Mouse (Mus musculus): ENCODE data around the gene Trcg1. TPM values are rescaled to one million over a fixed set of nuclear protein-coding genes. Genes with fewer than 3 reads are reported as not detected.
A peak's percentile ranks its signal among the peaks of the same experiment; 100 is the strongest.

Gene Trcg1
- total and polyA plus RNA-seq, 3 experiments, result not detected

DNA sequence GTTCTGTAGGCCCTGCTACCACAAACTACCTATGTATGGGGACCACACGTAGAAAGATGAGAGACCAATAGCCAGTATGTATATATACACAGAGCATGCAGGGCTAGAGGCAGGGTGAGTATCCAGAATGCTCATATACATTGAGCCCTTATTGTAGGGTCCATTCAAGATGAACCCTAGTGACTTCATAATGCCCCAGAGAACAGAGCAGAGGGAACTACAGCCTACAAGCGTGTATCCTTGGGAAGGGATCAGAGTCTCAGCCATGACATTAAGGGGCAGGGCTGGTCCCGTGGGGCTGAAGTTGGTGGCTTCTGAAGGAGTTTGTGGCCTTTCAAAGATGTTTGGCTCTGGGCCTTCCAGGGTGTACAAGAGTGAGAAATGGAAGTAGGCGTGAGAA, 13.7 kb downstream of the Trcg1 start:
- Histone ChIP-seq H3K4me3 (ENCODE audit: control insufficient read depth in 1 of 2, insufficient read depth in 1 of 2, low read depth in 2 of 2, low read length in 2 of 2) (no peak overlapping the region), H3K9me3 (replicated peaks; ENCODE audit: insufficient read depth, low read length) (no peaks in the 10 kb centered on the region), H3K9ac (ENCODE audit: control insufficient read depth, low read depth, low read length, poor library complexity, severe bottlenecking) (no peak overlapping the region), H3K4me1 (ENCODE audit: control insufficient read depth in 1 of 2, insufficient read depth in 2 of 2, low read length in 2 of 2) (peaks cover 9 to 46% of the 10 kb centered on the region in 2 experiments), H3K27me3 (ENCODE audit: control insufficient read depth in 1 of 2, insufficient read depth in 2 of 2, low read length in 2 of 2) (no peaks in the 10 kb centered on the region), H3K27ac (ENCODE audit: control insufficient read depth, low read depth, low read length) (no peak overlapping the region; the same call in 1 of the 2 replicates), H3K79me2 (ENCODE audit: control insufficient read depth, insufficient read depth, low read length, poor library complexity) (peaks cover 5% of the 10 kb centered on the region; the same call in 1 of the 2 replicates), H3K36me3 (ENCODE audit: control insufficient read depth in 1 of 2, insufficient read depth in 2 of 2, low read length in 2 of 2) (peaks cover 6 to 28% of the 10 kb centered on the region in 2 experiments; a peak in 3 of 4 replicates)
- TF ChIP-seq ZMIZ1 (IDR thresholded peaks at IDR 0.05; ENCODE audit: low read depth, low read length) (no peak), CTCF (IDR thresholded peaks at IDR 0.05 in 2 of 3, conservative IDR thresholded peaks at IDR 0.05 in 1 of 3; ENCODE audit: control insufficient read depth in 1 of 3, insufficient read depth in 1 of 3, low read depth in 2 of 3, low read length in 3 of 3, poor library complexity in 1 of 3, severe bottlenecking in 1 of 3) (no peak), POLR2AphosphoS2 (IDR thresholded peaks at IDR 0.05; ENCODE audit: low read length) (peak; percentile 59; the same call in 1 of the 2 replicates)
- DNase-seq (ENCODE audit: low read depth, low spot score), result no peak

DNA sequence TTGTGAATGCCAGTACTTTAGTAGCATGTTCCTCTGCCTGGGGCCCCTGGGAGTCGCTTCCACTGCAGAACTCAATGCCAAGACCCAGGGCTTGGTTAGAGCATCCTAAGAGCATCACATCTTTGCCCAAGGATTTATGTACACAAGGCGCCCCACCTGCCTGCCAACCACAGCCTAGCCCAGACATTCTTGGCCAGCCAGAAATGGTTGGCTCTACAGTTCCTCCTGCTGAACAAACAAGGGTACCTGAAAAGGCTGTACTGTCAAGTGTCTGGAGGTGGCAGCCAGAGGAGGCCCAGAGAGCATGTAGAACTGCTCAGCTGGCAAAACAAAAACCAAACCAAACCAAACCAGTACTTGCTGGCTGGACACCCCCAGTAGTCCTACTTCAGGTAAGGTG, 14.8 kb downstream of the Trcg1 start:
- Histone ChIP-seq H3K27me3 (ENCODE audit: control insufficient read depth in 1 of 2, insufficient read depth in 2 of 2, low read length in 2 of 2) (no peaks in the 10 kb centered on the region), H3K9ac (ENCODE audit: control insufficient read depth, low read depth, low read length, poor library complexity, severe bottlenecking) (no peak overlapping the region), H3K9me3 (replicated peaks; ENCODE audit: insufficient read depth, low read length) (no peaks in the 10 kb centered on the region), H3K27ac (ENCODE audit: control insufficient read depth, low read depth, low read length) (no peak overlapping the region), H3K79me2 (ENCODE audit: control insufficient read depth, insufficient read depth, low read length, poor library complexity) (peaks cover 15% of the 10 kb centered on the region), H3K36me3 (ENCODE audit: control insufficient read depth in 1 of 2, insufficient read depth in 2 of 2, low read length in 2 of 2) (peaks cover 14 to 28% of the 10 kb centered on the region in 2 experiments; a peak in 3 of 4 replicates), H3K4me1 (ENCODE audit: control insufficient read depth in 1 of 2, insufficient read depth in 2 of 2, low read length in 2 of 2) (peaks cover 9 to 46% of the 10 kb centered on the region in 2 experiments), H3K4me3 (ENCODE audit: control insufficient read depth in 1 of 2, insufficient read depth in 1 of 2, low read depth in 2 of 2, low read length in 2 of 2) (no peak overlapping the region)
- DNase-seq (ENCODE audit: low read depth, low spot score), result peak; percentile 45
- 0 out of 2 replicates have a peak, but pooled peaks have one; percentile 18 for TF ChIP-seq MAZ (IDR thresholded peaks at IDR 0.05; ENCODE audit: low read depth, low read length)
- TF ChIP-seq NELFE (IDR thresholded peaks at IDR 0.05; ENCODE audit: low read depth, low read length), result no peak

DNA sequence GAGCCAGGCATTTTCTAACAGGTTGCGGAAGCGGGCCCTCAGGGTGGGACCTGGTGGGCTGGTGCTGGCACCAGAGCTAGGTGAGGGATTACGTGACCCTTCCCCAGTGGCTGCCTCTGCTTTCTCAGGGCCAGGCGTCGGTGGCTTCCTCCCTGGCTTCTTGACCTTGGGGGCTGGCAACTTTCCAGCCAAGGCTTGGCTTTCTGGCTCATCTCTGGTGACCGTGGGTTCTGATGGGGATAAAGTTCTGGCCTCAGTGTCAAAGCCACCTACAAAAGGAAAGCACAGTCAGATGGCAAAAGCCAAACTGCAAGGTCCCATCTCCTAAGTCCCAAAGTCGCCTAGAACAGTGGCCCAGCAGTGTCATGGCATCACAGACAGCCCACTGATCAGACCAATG, 17.7 kb downstream of the Trcg1 start:
- no peak overlapping the region for H3K4me3 ChIP-seq (ENCODE audit: control insufficient read depth in 1 of 2, insufficient read depth in 1 of 2, low read depth in 2 of 2, low read length in 2 of 2)
- no peak overlapping the region for H3K27ac ChIP-seq (ENCODE audit: control insufficient read depth, low read depth, low read length)
- no peak for DNase-seq (ENCODE audit: low read depth, low spot score)
- H3K4me1 ChIP-seq (ENCODE audit: control insufficient read depth in 1 of 2, insufficient read depth in 2 of 2, low read length in 2 of 2), result peaks cover 2 to 22% of the 10 kb centered on the region in 2 experiments
- H3K27me3 ChIP-seq (ENCODE audit: control insufficient read depth in 1 of 2, insufficient read depth in 2 of 2, low read length in 2 of 2), result no peaks in the 10 kb centered on the region
- peaks cover 44% of the 10 kb centered on the region for H3K79me2 ChIP-seq (ENCODE audit: control insufficient read depth, insufficient read depth, low read length, poor library complexity)
- H3K9me3 ChIP-seq (replicated peaks; ENCODE audit: insufficient read depth, low read length), result no peaks in the 10 kb centered on the region
- no peak for TF ChIP-seq ZC3H11A (IDR thresholded peaks at IDR 0.05; ENCODE audit: low read depth, low read length)
- TF ChIP-seq POLR2AphosphoS2 (IDR thresholded peaks at IDR 0.05; ENCODE audit: low read length), result 0 out of 2 replicates have a peak, but pooled peaks have one; percentile 23
- 0 out of 2 replicates have a peak, but pooled peaks have one; percentile 7 for TF ChIP-seq ZMIZ1 (IDR thresholded peaks at IDR 0.05; ENCODE audit: low read depth, low read length)
- peaks cover 8 to 21% of the 10 kb centered on the region in 2 experiments for H3K36me3 ChIP-seq (ENCODE audit: control insufficient read depth in 1 of 2, insufficient read depth in 2 of 2, low read length in 2 of 2)
- H3K9ac ChIP-seq (ENCODE audit: control insufficient read depth, low read depth, low read length, poor library complexity, severe bottlenecking), result no peak overlapping the region

GRCm38 (mm10) chr9:57254823-57255495, 18.6 kb downstream of the Trcg1 start:
- H3K4me1 ChIP-seq (ENCODE audit: control insufficient read depth in 1 of 2, insufficient read depth in 2 of 2, low read length in 2 of 2), result peaks cover 0 to 15% of the 10 kb centered on the region in 2 experiments
- peaks cover 53% of the 10 kb centered on the region for H3K79me2 ChIP-seq (ENCODE audit: control insufficient read depth, insufficient read depth, low read length, poor library complexity)
- DNase-seq (ENCODE audit: low read depth, low spot score), result no peak
- H3K9ac ChIP-seq (ENCODE audit: control insufficient read depth, low read depth, low read length, poor library complexity, severe bottlenecking), result no peak overlapping the region
- no peak overlapping the region for H3K4me3 ChIP-seq (ENCODE audit: control insufficient read depth in 1 of 2, insufficient read depth in 1 of 2, low read depth in 2 of 2, low read length in 2 of 2)
- no peak overlapping the region for H3K27ac ChIP-seq (ENCODE audit: control insufficient read depth, low read depth, low read length)
- TF ChIP-seq ZMIZ1 (IDR thresholded peaks at IDR 0.05; ENCODE audit: low read depth, low read length), result no peak
- peak; percentile 29; the same call in 1 of the 2 replicates for TF ChIP-seq ZNF384 (IDR thresholded peaks at IDR 0.05; ENCODE audit: low read depth, low read length)
- no peaks in the 10 kb centered on the region for H3K27me3 ChIP-seq (ENCODE audit: control insufficient read depth in 1 of 2, insufficient read depth in 2 of 2, low read length in 2 of 2)
- no peaks in the 10 kb centered on the region for H3K9me3 ChIP-seq (replicated peaks; ENCODE audit: insufficient read depth, low read length)
- H3K36me3 ChIP-seq (ENCODE audit: control insufficient read depth in 1 of 2, insufficient read depth in 2 of 2, low read length in 2 of 2), result peaks cover 5 to 26% of the 10 kb centered on the region in 2 experiments

Data from MEL (cell line).